Mouse (Mus musculus) A20 (cell line): ENCODE results near the gene Tmem266.
A peak's percentile ranks its signal among the peaks of the same experiment; 100 is the strongest.

ENCODE experiments used
- DNase-seq: peaks from one replicate; pipeline ENCODE4 v3.0.0-alpha.2; 2011; ENCODE audit warnings: low read depth, low spot score

The Tmem266 gene

GRCm38 (mm10) chr9:55326515-55327233 lies at the start of gene Tmem266, which contains the start of gene Nrg4:
Tmem266 (plus strand) TSS chr9:55326913.
Nrg4 (minus strand) TSS chr9:55326844.
- peak; percentile 83 for DNase-seq

DNA sequence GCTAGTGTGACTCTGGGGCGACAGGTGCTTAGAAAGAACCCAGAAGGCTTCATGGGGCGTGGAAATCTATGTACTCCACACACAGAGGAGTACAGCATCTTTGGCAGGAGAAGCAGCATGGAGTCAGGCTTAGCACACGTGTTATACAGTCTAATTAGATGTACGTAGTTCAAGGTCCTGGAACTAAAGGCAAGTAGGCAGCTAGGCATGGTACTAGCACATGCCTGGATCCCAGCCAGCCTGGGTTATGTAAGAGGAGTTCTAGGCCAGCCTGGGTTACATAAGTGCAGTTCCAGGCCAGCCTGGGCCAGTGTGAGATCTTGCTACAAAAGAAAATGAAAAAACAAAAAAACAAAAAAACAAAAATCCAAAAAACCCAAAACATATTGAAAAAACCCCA lies 49.2 kb upstream of the Tmem266 start:
- no peak for DNase-seq

- no peak for DNase-seq
Measured at GRCm38 (mm10) chr9:55279114-55279825, 47.4 kb upstream of the Tmem266 start.

DNA sequence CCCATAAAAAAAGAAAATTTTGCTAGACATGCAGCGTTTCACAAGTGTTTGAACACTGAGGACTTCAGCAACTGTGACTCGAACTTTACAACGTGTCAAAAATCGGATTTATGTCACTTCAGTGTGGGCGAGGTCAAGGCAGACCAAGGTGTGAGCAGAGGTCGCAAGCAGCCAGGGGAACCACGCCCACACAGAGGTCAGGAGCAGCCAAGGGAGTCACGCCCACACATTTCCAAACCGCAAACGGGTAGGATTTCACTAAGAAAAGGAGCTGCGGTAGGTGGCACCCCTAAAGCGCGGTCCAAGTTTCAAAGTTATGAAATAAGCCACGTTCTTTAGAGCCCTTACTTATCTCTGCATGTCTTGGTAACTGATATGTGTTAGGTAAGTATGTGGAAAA lies 43.2 kb upstream of the Tmem266 start:
- peak; percentile 36 for DNase-seq

GRCm38 (mm10) chr9:55285197-55285596 lies 41.5 kb upstream of the Tmem266 start:
- peak; percentile 26 for DNase-seq

DNA sequence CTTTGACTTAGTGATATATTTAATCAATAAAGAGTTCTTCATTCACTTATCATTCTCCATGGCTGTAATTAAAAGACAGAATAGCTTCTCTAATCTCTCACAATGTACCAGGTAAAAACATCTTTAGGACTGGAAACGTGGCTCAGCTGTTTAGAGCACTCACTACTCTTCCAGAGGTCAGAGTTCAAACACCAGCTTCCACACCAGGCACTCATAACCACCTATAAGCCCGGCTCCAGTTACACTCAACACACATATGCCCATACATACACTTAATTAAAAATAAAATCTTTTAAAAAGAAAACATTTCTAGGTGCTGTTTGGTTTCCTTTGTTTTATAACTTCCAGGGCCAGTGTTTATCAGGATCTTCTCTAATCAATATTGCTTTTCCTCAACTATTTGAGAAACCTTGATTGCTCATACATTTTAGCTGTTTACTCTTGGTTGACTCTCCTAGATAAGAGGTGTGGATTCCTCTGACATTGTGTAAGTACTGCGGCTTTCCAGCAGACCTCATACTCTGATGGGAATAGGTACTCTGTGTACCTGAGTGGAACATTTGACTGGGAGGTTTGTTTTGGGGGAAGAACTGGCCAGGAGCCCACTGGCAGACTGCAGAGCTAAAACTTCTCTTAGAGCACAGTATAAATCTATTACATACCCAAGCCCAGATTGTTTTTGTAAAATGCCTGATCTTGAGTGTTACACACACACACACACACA lies 37.1 kb upstream of the Tmem266 start:
- DNase-seq, result no peak

DNA sequence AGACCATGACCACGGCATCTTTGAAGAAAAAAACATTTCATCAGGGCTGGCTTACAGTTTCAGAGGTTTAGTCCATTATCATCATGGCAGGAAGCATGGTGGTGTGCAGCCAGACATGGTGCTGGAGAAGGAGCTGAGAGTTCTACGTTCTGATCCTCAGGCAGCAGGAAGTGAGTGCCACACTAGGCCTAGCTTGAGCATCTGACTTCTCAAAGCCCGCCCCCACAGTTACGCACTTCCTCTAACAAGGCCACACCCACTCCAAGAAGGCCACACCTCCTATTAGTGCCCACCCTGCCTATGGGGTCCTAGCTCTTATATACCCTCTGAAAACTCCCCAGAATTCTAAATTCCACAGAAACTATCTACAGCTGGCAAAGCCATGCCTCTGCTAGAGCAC lies 34.7 kb upstream of the Tmem266 start:
- no peak for DNase-seq

- no peak for DNase-seq
Measured at GRCm38 (mm10) chr9:55296221-55296620, 30.5 kb upstream of the Tmem266 start.

DNA sequence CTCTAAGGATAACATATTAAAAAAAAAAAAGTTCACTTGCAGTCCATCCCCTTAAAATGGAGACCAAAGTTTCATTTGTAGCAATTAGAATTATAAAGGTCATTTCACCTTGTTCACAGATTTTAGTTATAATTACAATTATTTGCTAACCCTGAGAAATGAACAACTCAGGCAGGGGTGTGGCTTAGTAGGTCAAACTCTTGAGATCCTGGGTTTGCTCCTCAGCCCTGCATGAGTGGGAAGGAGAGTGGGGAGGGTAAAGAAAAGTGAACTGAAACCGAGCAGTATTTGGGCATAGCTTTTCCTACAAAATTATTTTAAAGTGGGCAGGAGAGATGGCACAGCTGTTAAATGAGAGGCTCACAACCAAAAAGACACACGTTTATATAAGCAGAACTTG lies 19.6 kb upstream of the Tmem266 start:
- no peak for DNase-seq

DNA sequence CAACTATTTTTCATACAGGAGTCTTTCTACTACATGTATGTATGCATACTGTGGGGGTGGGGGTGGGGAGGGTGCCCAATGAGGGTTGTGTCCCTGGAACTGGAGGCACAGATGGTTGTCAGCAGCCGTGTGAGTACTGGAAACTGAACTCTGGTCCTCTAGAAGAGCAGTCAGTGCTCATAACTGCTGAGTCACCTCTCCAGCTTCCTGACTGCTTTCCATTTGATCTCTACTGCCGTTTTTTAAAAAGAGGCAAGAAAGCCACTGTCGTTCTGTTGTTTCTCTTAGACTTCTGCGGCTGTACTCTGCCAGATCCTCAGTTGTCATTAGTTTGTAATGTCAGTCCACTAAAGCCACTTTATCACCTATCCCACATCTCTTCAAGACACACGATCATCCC lies 19.2 kb upstream of the Tmem266 start:
- DNase-seq, result no peak

DNA sequence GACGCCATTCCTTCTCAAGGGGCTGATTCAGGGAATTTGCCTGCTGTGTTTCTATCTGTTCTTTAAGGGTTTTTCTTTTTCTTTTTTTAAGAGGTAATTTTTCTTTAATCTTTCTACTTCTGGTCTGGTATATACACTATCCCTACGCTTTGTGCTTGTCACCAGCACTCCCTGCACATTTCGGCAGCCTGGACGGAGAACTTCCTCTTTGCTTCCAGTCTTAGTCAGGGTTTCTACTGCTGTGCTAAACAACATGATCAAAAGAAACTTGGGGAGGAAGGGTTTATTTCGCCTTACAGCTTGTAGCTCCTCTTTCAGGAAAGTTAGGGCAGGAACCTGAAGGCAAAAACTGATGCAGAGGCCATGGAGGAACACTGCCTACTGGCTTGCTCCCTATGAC lies 18.3 kb upstream of the Tmem266 start:
- no peak for DNase-seq

GRCm38 (mm10) chr9:55311560-55311959 lies 15.2 kb upstream of the Tmem266 start:
- DNase-seq, result peak; percentile 77

DNA sequence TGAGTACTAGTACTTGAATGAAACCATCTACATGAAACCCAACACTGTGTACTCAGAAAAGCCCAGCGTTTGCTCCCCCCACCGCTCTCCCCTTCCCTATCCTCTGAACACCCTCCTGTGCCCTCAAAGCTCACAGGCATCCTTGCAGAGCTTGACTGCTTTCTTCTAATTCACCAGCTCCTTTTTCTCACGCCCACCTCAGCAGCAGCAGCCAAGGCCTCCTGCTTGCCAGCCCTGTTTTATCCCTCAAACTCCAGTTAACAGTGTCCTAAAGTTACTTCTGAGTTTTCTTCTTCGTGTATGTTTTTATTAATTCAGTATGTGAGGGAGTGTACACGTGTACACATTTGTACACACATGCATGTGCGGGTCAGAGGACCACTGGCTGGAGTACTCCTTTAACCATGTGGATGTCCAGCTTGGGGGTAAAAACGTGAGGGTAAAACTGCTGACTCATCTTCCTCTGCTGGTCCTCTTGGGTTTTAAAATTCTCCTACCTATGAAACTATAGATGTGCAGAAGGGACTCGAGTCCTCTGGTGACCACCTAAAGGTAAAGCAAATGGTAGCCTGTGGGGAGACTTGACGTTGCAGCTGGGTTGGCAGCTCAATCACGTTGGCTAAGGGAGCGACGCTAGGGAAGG lies 13.0 kb upstream of the Tmem266 start:
- no peak for DNase-seq

GRCm38 (mm10) chr9:55322641-55323040 lies 4.1 kb upstream of the Tmem266 start:
- no peak for DNase-seq

- no peak for DNase-seq
Measured at GRCm38 (mm10) chr9:55324085-55324484, 2.6 kb upstream of the Tmem266 start.

DNA sequence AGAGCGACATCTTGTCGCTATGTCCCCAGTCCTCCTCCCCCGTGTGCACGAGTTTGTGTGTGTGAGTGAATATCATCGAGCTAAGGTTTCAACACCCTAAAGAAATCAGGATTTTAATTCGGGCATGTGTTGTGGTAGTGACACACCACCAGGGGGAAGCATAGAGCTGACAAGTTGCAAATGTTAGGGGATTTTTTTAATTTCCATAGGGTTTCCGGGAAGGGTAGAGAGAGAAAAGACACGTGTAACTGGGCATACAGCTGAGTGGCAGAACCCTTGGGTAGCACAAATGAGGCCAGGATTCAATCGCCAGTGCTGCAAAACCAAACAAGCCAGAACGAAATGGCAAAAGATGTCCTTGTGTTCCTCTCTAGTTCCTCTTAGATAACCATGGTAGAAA lies 2.2 kb upstream of the Tmem266 start:
- peak; percentile 47 for DNase-seq

DNA sequence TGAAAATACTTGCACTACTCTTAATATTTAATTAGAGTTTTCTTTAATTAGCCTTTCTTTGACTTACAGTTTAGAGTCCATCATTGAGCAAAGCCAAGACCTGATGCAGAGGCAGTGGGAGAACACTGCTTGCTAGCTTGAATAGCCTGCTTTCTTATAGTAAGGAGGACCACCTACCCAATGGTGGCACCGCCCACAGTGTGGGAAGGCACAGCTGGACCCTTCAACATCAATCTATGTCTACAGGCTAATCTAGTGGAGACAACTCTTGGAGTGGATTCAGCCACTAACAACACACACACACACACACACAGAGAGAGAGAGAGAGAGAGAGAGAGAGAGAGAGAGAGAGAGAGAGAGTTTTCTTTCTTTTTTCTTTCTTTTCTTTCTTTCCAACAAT lies 1.7 kb upstream of the Tmem266 start:
- DNase-seq, result peak; percentile 17

DNA sequence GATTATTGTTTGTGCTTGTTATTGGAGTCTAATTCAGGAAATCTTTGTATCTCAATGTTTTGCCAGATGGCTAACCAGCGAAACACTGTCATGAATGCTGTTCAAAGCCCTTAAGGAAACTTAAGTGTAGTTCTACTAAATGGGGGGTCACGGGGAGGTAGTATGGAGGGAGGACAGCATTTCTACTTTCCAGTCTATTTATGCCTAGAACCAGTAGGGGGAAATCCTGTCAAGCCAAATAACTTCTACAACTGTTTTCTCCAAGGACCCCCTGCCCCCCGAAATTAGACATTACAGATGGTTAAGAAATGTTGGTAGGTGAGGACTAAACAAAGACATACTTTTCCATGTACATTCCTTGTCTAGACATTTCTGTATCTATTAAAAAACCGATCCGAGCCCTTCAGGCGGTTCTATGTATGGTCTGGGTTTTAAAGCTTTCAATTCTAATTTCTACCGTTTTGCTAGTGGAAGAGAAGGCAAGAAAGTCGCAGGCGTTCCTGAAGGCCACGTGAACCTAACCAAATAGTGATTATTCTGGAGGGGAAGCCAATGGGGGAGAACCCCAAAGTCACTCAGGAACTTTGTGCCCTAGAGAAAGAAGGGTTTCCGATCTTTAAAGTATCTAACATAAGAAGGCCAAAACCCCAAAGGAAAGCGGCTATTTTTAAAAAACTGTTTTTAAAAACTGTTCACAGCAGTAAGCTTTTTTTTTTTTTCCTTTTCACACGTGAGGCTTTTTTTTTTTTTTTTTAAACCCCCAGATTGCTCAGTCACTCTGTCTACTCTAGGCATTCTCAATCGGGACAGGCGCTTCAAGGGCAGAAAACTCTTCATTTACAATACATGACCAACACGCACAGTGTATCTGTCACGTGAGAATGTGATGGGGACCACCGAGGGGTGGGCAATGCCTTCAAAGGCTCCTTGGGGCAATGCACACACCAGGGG lies 874 bp upstream of the Tmem266 start:
- DNase-seq, result peak; percentile 41

GRCm38 (mm10) chr9:55327234-55327615 lies 512 bp downstream of the Tmem266 start:
- no peak for DNase-seq

GRCm38 (mm10) chr9:55328151-55328918 lies 1.6 kb downstream of the Tmem266 start:
- no peak for DNase-seq
